Mouse (Mus musculus) lung, postnatal 10 days (tissue): ENCODE results near the gene Rpp30.

Experiments
- DNase-seq: peaks from one replicate; pipeline ENCODE4 v3.0.0; 2021

Rpp30 gene

DNA sequence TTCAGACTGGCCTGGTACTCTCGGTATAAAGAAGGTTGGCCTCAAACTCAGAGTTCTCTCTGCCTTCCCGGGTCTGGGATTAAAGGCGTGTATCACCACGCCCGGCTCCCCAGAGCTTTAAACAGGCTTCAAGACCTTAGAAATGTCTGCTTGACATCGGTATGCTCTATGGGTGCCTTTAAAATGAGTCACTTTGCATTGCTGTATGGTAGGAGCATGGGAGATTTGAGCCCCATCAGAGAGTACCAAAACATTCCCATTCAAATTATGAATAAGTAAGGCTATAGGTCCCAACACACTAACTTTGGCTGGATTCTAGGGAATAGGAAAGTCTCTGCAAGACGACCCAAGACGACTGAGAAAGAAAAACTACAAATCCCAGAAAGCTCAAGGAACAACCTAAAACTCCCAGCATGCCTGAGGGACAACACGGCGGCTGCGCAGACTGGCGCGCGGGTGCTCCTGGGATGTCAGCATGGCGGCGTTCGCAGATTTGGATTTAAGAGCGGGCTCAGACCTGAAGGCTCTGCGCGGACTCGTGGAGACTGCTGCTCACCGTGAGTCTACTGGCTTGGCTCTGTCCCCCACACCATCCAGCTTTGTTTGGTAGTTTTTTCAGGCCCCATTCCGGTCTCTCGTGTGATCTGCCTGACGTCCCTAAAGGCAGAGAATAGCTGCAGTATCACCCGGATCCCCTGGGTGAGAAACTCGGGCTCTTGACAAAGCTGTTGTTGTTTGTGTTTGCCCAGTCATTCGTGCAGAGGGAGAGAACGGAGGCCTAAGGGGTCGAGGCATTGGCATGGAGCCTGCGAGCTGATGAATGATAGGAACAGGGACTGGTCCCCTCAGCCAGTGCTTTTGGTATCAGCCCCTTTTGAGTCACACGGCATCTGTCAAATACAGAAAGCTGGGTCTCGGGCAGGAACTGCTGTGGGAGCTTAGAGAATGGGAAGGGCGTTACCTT, at the start of gene Rpp30:
Gene Rpp30, plus strand, starts transcription at position 455 of the 964 bp plus-strand sequence.
- DNase-seq = peak; percentile 91

GRCm38 (mm10) chr19:36046046-36046445, 37.5 kb upstream of the Rpp30 start:
- no peak for DNase-seq

DNA sequence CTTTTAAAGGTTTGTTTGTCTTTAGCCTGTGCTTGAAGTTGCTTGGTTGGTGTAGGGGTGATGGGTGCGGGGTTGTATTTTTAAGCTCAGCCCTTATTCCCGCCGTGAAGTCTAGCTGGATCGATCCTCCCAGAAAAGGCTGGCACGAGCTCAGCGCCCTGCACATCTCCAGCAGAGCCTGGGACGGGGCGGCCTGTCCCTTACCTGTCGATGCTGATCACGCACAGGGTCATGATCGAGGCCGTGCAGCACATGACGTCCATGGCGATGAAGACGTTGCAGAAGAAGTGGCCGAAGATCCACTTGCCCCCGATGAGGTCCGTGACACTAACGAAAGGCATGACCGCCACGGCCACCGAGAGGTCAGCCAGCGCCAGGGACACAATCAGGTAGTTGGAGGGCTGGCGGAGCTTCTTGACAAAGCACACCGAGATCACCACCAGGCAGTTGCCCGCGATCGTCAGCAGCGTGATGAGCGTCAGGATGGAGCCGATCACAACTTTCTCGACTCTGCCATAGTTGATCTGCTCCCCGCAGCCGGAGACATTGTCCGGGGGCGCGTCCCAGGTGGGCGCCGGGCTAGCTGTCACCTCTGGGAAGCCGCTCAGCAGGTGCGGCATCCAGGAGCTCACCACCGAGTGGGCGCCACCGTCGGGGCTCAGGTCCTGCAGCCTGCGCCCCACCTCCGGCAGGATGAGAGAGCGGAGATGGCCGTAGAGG, 26.9 kb upstream of the Rpp30 start:
- DNase-seq = no peak

DNA sequence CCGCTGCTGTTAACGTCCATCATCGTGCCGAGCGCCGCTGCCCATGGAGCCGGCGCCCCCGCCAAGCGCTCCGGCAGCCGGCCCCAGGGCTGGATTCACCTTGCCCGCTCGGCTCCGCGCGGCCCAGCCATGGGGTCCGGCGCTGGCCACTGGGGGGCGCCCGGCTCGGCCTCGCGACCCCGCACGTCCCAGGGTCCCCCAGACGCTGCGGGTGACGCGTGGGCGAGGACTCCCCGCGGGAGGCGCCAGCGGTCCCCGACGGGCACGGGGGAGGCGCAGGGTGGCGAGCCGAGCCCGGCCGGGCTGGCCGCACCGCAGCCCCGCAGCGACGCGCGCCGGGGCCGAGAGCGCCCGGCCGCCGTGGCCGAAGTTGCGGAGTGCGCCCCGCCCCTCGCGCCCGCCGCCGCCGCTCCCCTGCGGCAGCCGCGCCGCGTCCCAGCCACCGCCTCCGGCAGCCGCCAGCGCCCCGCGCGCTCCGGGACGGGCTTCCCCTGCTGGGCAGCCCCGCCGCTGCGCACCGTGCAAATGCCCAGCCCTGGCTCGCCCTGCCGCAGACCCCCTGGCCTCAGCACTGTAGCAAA, 26.2 kb upstream of the Rpp30 start, which contains the start of gene Htr7:
Gene Htr7, minus strand, starts transcription at position 277 of the 581 bp plus-strand sequence.
- peak; percentile 4 for DNase-seq

- DNase-seq = no peak
Observed at GRCm38 (mm10) chr19:36062801-36063529, 20.6 kb upstream of the Rpp30 start.

- DNase-seq = peak; percentile 75
Observed at GRCm38 (mm10) chr19:36082606-36083261, 782 bp upstream of the Rpp30 start.

DNA sequence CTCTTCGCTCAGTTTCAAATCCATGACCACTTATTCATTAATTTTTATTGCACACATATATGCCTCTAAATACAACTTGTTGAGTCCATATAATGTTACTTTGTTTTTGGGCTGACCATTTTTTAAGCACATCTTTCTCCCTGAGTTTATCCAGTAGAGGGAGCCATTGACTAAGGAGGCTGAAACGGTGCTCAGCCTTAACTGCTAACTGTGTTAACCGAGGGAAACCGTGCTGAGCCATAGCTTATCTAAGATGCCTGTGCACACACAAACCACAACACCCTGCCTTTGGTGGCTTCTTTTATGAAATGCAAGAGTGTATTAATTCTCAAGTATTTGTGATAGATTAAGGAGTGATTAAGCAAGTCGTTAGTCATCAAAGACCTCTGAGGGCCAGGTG, 7.3 kb downstream of the Rpp30 start:
- DNase-seq = peak; percentile 35

DNA sequence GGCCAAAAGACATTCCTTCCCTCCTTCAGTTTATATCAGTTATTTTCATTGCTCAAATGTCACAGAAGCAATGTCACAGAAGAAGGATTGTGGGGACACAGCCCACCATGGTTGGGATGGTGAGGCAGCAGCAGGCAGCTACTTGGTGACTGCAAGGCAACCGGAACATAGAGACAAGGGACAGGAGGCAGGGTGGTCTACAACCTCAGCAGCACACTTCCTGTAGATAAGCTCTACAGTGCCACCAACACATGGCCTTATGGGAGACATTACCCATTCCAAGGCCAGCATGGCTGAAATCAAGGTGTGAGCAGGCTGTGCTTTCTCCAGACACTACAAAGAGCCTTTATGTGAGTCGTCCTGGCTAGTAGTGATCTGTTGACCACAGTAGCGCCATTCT, 13.7 kb downstream of the Rpp30 start:
- DNase-seq = no peak

- no peak for DNase-seq
Observed at GRCm38 (mm10) chr19:36098265-36098664, 14.7 kb downstream of the Rpp30 start.

- DNase-seq = no peak
Observed at GRCm38 (mm10) chr19:36098916-36099315, 15.4 kb downstream of the Rpp30 start.

DNA sequence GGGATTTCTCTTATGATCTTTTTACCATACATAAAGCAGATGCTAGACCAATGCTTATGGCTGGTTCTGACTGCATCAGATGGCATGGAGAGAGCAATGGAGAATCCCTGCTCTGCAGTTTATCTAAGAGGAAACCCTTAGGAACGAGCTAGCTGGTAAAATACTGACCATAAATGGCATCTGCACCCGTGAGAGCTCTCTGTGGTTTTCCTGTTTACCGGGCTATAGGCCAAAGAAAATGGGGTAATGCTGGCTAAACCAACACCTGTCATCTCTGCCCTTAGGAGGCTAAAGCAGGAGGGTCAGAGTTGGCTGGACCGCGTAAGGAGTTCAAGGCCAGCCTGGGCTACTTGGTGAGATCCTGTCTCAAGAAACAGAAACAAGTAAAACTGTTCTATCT, 20.4 kb downstream of the Rpp30 start:
- no peak for DNase-seq

DNA sequence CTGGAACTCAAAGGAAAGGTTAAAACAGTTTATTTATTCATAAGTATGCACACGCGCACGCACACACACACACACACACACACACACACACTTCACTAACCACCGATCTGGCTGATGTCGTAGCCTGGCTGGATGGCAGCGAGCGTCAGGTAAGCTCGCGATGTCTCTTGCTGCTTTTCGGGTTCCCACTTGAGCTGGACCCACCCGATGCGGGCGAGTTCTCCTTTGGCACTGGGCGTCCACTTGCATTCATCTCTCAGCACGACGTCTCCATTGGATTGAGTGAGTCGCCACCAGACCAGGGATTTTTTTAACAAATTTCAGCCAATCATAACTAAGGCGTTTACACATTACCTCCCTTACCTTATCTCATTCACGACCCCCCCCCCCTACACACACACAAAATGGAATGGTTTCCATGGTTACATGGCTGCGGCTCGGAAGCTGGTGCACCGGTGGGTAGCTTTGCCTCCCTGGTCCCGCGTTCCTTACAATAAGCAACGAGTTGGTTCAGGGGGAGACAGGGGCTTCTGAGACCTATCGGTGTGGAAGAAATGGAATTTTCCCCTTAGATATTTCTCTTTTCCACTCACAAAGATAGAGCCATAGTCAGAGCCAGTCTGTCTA, 25.9 kb downstream of the Rpp30 start:
- DNase-seq = no peak

GRCm38 (mm10) chr19:36110465-36110864, 26.9 kb downstream of the Rpp30 start:
- no peak for DNase-seq

GRCm38 (mm10) chr19:36111054-36111895, 27.8 kb downstream of the Rpp30 start:
- DNase-seq = peak; percentile 24

DNA sequence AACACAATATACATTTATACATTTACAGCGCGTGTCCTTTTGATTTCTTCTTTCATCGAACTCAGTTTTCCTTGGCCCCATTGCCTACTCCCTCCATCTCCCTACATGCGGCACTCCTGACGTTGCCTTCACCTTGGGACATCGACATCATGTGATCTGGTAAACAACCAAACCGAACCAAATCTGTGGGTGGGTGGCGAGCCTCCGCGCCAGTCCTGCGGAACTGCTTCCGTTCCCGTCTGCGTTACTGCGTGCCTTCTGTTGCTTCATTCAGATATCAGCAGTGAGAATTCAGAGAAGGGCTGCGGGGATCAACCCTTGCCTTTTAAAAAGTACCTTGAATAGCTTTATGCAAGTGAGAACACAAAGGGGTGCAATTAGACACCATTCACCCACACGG, 28.5 kb downstream of the Rpp30 start:
- DNase-seq = no peak

DNA sequence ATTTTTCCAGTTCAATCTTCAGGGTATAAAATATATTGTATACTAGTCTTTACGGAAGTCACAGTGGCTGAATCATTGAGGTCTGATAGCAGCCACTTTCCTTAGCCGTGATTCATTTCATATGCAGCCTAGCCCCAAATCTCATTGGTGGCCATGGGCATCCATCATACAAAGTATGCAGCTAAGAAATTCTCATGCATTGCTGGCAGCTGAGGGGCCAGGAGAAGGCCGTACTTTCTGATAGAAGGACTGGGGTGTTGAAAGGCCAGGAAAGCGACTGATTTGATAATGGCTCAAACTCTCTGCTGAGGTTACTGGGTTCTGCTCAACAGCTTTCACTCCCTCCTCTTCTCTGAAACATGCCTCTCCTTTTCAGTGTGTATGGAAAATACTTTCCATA, 32.7 kb downstream of the Rpp30 start:
- DNase-seq = no peak

DNA sequence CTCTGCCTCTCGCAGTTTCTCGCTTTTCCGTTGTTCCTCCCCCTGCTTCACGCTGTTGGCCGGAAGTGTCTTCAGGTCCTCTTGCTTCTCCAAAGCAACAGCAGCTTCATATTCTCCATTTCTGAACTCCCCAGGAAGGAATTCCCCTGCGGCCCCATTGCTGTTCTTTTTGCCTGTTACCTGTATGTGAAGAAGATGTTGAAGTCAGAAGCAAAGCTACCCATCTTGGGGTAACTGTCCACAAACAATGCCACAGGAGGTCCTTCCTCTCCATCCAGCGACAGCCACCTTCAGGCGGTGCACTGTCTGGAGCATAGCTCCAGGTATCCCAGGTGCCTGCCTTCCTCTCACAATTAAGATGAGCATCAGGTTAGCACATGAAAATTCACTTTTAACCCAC, 35.7 kb downstream of the Rpp30 start:
- DNase-seq = no peak

DNA sequence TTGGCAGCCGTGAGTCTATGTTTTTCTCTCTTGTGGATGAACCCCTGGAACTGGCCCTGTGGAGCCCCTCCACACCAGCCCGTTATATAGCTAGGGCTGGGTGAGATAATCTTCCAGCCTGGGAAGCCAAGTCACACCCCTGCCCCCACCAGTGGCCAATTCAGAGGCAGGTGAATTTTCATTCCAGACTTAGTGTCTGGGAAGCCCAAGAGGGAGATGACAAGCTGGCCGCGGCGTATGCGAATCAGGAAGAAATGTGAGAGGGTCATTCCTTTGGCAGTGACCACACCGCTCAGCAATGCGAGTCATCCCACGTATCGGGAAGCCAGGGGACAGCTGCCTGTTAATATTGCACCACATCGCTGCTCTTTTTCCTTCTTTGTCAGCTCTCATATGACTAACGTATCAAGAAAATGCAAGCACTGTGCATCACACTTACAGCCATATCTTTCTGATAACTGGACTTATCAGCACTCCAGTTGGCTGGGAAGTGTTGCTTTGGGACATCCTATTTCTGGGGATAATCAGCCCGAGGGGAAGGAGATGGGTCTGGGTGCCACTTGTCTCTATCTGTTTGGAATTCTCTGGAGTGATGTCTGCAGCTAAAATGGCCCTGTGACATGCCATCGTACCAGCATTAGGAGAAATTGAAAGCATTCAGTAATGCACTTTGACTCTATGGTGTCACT, 36.4 kb downstream of the Rpp30 start, which contains the start of gene Ankrd1:
Gene Ankrd1, minus strand, starts transcription at position 317 of the 689 bp plus-strand sequence.
- peak; percentile 18 for DNase-seq

DNA sequence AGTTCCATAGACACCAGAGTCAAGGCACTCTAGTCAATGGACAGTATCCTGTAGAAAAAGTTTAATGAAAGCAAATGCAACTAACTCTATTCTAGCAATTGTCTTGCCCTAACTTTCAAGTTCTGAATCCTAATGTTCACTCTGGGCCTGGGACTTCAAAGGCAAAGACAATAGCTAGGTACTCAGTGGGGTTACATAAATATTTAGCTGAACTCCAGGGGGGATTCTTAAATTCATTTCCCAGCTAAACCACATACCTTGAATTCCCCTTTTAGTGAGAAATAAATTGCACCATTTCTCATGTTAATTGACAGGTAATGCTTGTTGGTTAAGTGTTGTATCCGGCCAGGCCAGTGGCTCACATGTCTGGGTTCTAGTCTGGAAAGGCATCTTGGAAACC, 40.7 kb downstream of the Rpp30 start:
- no peak for DNase-seq

DNA sequence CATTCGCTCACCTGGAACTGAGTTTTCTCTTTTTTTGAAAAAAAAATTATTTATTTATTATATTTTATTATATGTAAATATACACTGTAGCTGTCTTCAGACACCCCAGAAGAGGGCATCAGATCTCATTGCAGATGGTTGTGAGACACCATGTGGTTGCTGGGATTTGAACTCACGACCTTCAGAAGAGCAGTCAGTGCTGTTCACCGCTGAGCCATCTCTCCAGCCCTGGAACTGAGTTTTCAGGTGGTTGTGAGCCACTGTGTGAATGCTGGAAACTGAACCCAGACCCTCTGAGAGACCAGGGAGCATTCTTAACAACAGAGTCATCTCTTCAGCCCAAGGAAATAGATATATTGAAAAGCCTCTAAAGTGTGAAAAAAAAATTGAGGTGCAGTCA, 44.9 kb downstream of the Rpp30 start:
- DNase-seq = no peak
